Comparison of ENCODE assay signal across 13 mouse cellular contexts in the genomic region with DNA sequence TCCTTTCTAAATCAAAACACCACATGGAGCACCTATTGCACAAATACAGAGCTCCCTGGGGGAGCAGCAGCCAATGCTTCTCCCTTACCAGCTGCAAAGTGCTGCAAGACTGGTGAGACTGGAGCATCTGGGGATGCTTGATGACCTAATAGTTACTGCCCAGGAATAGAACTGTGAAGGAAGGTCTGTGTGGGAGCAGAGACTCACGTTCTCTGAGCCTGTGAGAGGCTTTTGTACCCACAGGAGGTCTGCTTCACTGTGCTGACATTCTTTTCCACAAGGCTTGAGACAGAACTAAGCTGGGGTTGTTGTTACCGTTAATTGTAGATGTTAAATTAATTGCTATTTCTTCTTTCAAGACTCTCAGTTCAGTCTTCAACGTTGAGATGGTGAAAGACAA. TPM values are rescaled to one million over a fixed set of nuclear protein-coding genes. Genes with fewer than 3 reads are reported as not detected.
"Had no signal": no experiment of that assay in that cellular context is flagged by ENCODE, and none has a peak within 500 bp of the region (broad histone marks: within the 10 kb centered on the region; RNA-seq: fewer than 3 reads in every experiment).

No protein-coding gene starts in this region.

- DNase-seq: kidney, adult 2 months; kidney, postnatal 36 days; lung, adult 18-20 months; lung, postnatal 36 days; right cerebral cortex, postnatal 25 days; thymus, postnatal 4 days had no signal

- H3K27ac ChIP-seq: limb, embryonic 13.5 days; liver, embryonic 14.5 days; midbrain, embryonic 13.5 days had no signal

- H3K4me3 ChIP-seq: limb, embryonic 13.5 days; midbrain, embryonic 13.5 days had no signal

RNA-seq across cellular contexts. Expression of a gene that starts 10.0 kb away (rescaled TPM):
- total RNA-seq: layer of hippocampus, postnatal 14 days; liver, adult 2 months; megakaryocyte progenitor cell, adult 5-6 weeks had no signal
- polyA plus RNA-seq: small intestine, adult 2 months had no signal
